Mouse (Mus musculus) MEL (cell line): ENCODE results near the gene Pcif1. TPM values are rescaled to one million over a fixed set of nuclear protein-coding genes. Genes with fewer than 3 reads are reported as not detected.
A peak's percentile ranks its signal among the peaks of the same experiment; 100 is the strongest.

ENCODE experiments used
- DNase-seq: peaks from one replicate; pipeline ENCODE4 v3.0.0; 2011; ENCODE audit warnings: low read depth, low spot score
- H3K27ac ChIP-seq: 2 replicates; pipeline ENCODE4 v1.5.1; 2012; ENCODE audit warnings: low read depth, mild to moderate bottlenecking, control low read depth, low read length, moderate library complexity; ENCODE audit not compliant: control insufficient read depth
- H3K27me3 ChIP-seq, 2 experiments: fragments of 150-350 bp in 1 of 2; sonication (generic) in 1 of 2; 2 replicates each; pipeline ENCODE4 v1.6.1; 2012; ENCODE audit warnings: low read length in 2 of 2, mild to moderate bottlenecking in 2 of 2, improper control_type of control experiment in 1 of 2, moderate library complexity in 1 of 2; ENCODE audit not compliant: insufficient read depth in 2 of 2, control insufficient read depth in 1 of 2
- H3K36me3 ChIP-seq, 2 experiments: 2 replicates each; pipeline ENCODE4 v1.6.1; 2012 to 2014; ENCODE audit warnings: low read length in 2 of 2, improper control_type of control experiment in 1 of 2, inconsistent platforms in 1 of 2, mild to moderate bottlenecking in 1 of 2; ENCODE audit not compliant: insufficient read depth in 2 of 2, control insufficient read depth in 1 of 2
- H3K4me1 ChIP-seq, 2 experiments: fragments of 150-350 bp in 1 of 2; sonication (generic) in 1 of 2; 2 replicates each; pipeline ENCODE4 v1.6.1; 2012; ENCODE audit warnings: low read length in 2 of 2, improper control_type of control experiment in 1 of 2, mild to moderate bottlenecking in 1 of 2; ENCODE audit not compliant: insufficient read depth in 2 of 2, control insufficient read depth in 1 of 2
- H3K4me3 ChIP-seq, 2 experiments: fragments of 150-350 bp in 1 of 2; sonication (generic) in 1 of 2; 2 replicates each; pipeline ENCODE4 v1.5.1; 2012; ENCODE audit warnings: low read depth in 2 of 2, low read length in 2 of 2, mild to moderate bottlenecking in 2 of 2, moderate library complexity in 2 of 2, control low read depth in 1 of 2, improper control_type of control experiment in 1 of 2; ENCODE audit not compliant: control insufficient read depth in 1 of 2, insufficient read depth in 1 of 2
- H3K79me2 ChIP-seq: 2 replicates; pipeline ENCODE4 v1.6.1; 2012; ENCODE audit warnings: mild to moderate bottlenecking, low read length, moderate library complexity; ENCODE audit not compliant: control insufficient read depth, poor library complexity, insufficient read depth
- H3K9ac ChIP-seq: 2 replicates; pipeline ENCODE4 v1.6.1; 2012; ENCODE audit warnings: low read depth, mild to moderate bottlenecking, control low read depth, low read length, moderate library complexity; ENCODE audit not compliant: control insufficient read depth, poor library complexity, severe bottlenecking
- H3K9me3 ChIP-seq: fragments of 150-350 bp; sonication (generic); replicated peaks from 2 replicates; pipeline ENCODE4 v1.6.1; 2012; ENCODE audit warnings: mild to moderate bottlenecking, low read length, improper control_type of control experiment, moderate library complexity; ENCODE audit not compliant: insufficient read depth
- BHLHE40 ChIP-seq: IDR thresholded peaks from 2 replicates; pipeline ENCODE4 v1.6.1; 2012; ENCODE audit warnings: low read depth, mild to moderate bottlenecking, inconsistent platforms, low read length, improper control_type of control experiment, borderline replicate concordance
- CTCF ChIP-seq, 3 experiments: IDR thresholded peaks in 2 of 3; conservative IDR thresholded peaks in 1 of 3; 2 replicates each; pipeline ENCODE4 v1.5.1; 2011 to 2012; ENCODE audit warnings: low read length in 3 of 3, low read depth in 2 of 3, mild to moderate bottlenecking in 2 of 3, improper control_type of control experiment in 1 of 3, inconsistent platforms in 1 of 3, mixed read lengths in 1 of 3, moderate library complexity in 1 of 3; ENCODE audit not compliant: control insufficient read depth in 1 of 3, insufficient read depth in 1 of 3, poor library complexity in 1 of 3, severe bottlenecking in 1 of 3
- E2F4 ChIP-seq: IDR thresholded peaks from 2 replicates; pipeline ENCODE4 v1.6.1; 2011; ENCODE audit warnings: low read depth, low read length, improper control_type of control experiment, borderline replicate concordance
- EP300 ChIP-seq, 2 experiments: IDR thresholded peaks; 2 replicates each; pipeline ENCODE4 v1.6.1; 2011; ENCODE audit warnings: improper control_type of control experiment in 2 of 2, low read length in 2 of 2, low read depth in 1 of 2, mild to moderate bottlenecking in 1 of 2
- ETS1 ChIP-seq: IDR thresholded peaks from 2 replicates; pipeline ENCODE4 v1.6.1; 2012; ENCODE audit warnings: low read depth, mild to moderate bottlenecking, inconsistent platforms, low read length, improper control_type of control experiment, moderate library complexity
- GABPA ChIP-seq: IDR thresholded peaks from 2 replicates; pipeline ENCODE4 v1.6.1; 2012; ENCODE audit warnings: low read depth, mild to moderate bottlenecking, inconsistent platforms, low read length, improper control_type of control experiment, moderate library complexity
- MYB ChIP-seq: IDR thresholded peaks from 2 replicates; pipeline ENCODE4 v1.6.1; 2011; ENCODE audit warnings: mild to moderate bottlenecking, low read depth, low read length, improper control_type of control experiment
- POLR2A ChIP-seq, 2 experiments: IDR thresholded peaks; 2 replicates each; pipeline ENCODE4 v1.6.1; 2011 to 2012; ENCODE audit warnings: low read length in 2 of 2, mild to moderate bottlenecking in 2 of 2, control low read depth in 1 of 2, improper control_type of control experiment in 1 of 2, low read depth in 1 of 2, moderate library complexity in 1 of 2; ENCODE audit not compliant: control insufficient read depth in 1 of 2, insufficient read depth in 1 of 2, poor library complexity in 1 of 2
- POLR2AphosphoS2 ChIP-seq: IDR thresholded peaks from 2 replicates; pipeline ENCODE4 v1.6.1; 2011; ENCODE audit warnings: low read length, improper control_type of control experiment
- TAL1 ChIP-seq: IDR thresholded peaks from 2 replicates; pipeline ENCODE4 v1.6.1; 2012; ENCODE audit warnings: mild to moderate bottlenecking, inconsistent platforms, low read length, moderate library complexity, mixed read lengths
- TBP ChIP-seq: IDR thresholded peaks from 2 replicates; pipeline ENCODE4 v1.8.0; 2011; ENCODE audit warnings: low read depth, low read length, improper control_type of control experiment
- TCF12 ChIP-seq: IDR thresholded peaks from 2 replicates; pipeline ENCODE4 v1.6.1; 2014; ENCODE audit warnings: low read depth, mild to moderate bottlenecking, inconsistent platforms, low read length, improper control_type of control experiment, moderate library complexity
- USF2 ChIP-seq, 2 experiments: IDR thresholded peaks; 2 replicates each; pipeline ENCODE4 v1.6.1; 2011 to 2012; ENCODE audit warnings: improper control_type of control experiment in 2 of 2, low read length in 2 of 2, borderline replicate concordance in 1 of 2, inconsistent platforms in 1 of 2, low read depth in 1 of 2, mild to moderate bottlenecking in 1 of 2; ENCODE audit not compliant: insufficient read depth in 1 of 2
- ZKSCAN1 ChIP-seq: IDR thresholded peaks from 2 replicates; pipeline ENCODE4 v1.6.1; 2012; ENCODE audit warnings: low read depth, mild to moderate bottlenecking, inconsistent platforms, low read length, improper control_type of control experiment, moderate library complexity
- ZNF384 ChIP-seq: IDR thresholded peaks from 2 replicates; pipeline ENCODE4 v1.6.1; 2012; ENCODE audit warnings: low read depth, mild to moderate bottlenecking, inconsistent platforms, low read length, improper control_type of control experiment
- polyA plus RNA-seq, 2 experiments: library from polyadenylated mRNA; stranded (reverse) in 1 of 2; unstranded in 1 of 2; fragments of >175 nt in 1 of 2; fragments of >200 nt in 1 of 2; gene quantifications; 2 replicates each; pipeline versions ENCODE4 v1.2.1 to v1.2.4; 2012; ENCODE audit warnings: low replicate concordance in 2 of 2, low read depth in 1 of 2; ENCODE audit not compliant: insufficient read length in 2 of 2, insufficient read depth in 1 of 2, missing spikeins in 1 of 2
- total RNA-seq: library from RNA; depleted of rRNA; stranded (reverse); fragments of 300-350 nt; gene quantifications from 2 replicates; pipeline ENCODE4 v1.2.3, GENCODE M21; 2012

Pcif1 gene
- total and polyA plus RNA-seq, 3 experiments: 46.8 to 118 TPM; not detected in 1

DNA sequence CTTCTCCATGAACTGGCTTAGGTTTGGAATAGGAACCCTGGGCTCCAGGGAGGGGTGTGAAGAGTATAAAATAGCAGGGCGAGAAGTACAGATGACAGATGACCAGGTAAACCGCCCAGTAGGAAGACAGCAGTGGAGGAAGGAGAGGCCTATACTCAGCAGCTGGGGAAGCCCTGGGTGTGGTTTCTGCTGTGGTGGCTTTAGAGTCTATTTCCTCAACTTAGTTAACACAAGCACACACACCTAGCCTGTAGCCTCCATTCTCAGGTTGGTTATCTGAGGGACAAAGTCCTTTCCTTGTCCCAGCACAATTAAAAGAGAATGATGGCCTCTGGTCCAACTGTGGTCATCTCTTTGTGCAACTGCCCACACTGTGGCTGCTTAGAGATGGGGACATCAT, 10.9 kb downstream of the Pcif1 start:
- H3K79me2 ChIP-seq: no peaks in the 10 kb centered on the region
- no peaks in the 10 kb centered on the region for H3K9me3 ChIP-seq
- H3K27me3 ChIP-seq: no peaks in the 10 kb centered on the region
- no peak overlapping the region for H3K4me3 ChIP-seq
- H3K36me3 ChIP-seq: no peaks in the 10 kb centered on the region; a peak in 2 of 4 replicates
- no peaks in the 10 kb centered on the region for H3K4me1 ChIP-seq
- H3K9ac ChIP-seq: no peak overlapping the region
- no peak overlapping the region for H3K27ac ChIP-seq
- no peak for DNase-seq
- no peak for TF ChIP-seq TCF12

GRCm38 (mm10) chr2:164890411-164891049, 11.4 kb downstream of the Pcif1 start:
- Histone ChIP-seq H3K9ac (no peak overlapping the region), H3K36me3 (no peaks in the 10 kb centered on the region; a peak in 2 of 4 replicates), H3K4me3 (no peak overlapping the region), H3K9me3 (no peaks in the 10 kb centered on the region), H3K27ac (no peak overlapping the region), H3K4me1 (no peaks in the 10 kb centered on the region), H3K79me2 (no peaks in the 10 kb centered on the region), H3K27me3 (no peaks in the 10 kb centered on the region)
- no peak for DNase-seq
- no peak for TF ChIP-seq CTCF (IDR thresholded peaks at IDR 0.05 in 2 of 3, conservative IDR thresholded peaks at IDR 0.05 in 1 of 3; ENCODE audit: control insufficient read depth in 1 of 3, insufficient read depth in 1 of 3, low read depth in 2 of 3, low read length in 3 of 3, poor library complexity in 1 of 3, severe bottlenecking in 1 of 3)
- no peak for TF ChIP-seq EP300 (IDR thresholded peaks at IDR 0.05; ENCODE audit: low read depth in 1 of 2, low read length in 2 of 2)
- TF ChIP-seq BHLHE40: no peak
- no peak for TF ChIP-seq TAL1
- TF ChIP-seq POLR2A (IDR thresholded peaks at IDR 0.05; ENCODE audit: control insufficient read depth in 1 of 2, insufficient read depth in 1 of 2, low read depth in 1 of 2, low read length in 2 of 2, poor library complexity in 1 of 2): no peak
- TF ChIP-seq POLR2AphosphoS2: no peak
- TF ChIP-seq USF2 (IDR thresholded peaks at IDR 0.05; ENCODE audit: borderline replicate concordance in 1 of 2, insufficient read depth in 1 of 2, low read depth in 1 of 2, low read length in 2 of 2): no peak
- no peak for TF ChIP-seq ZNF384
- TF ChIP-seq, all 39 proteins: peak for 0

GRCm38 (mm10) chr2:164891056-164891834, 12.1 kb downstream of the Pcif1 start:
- TF ChIP-seq TBP (no peak), POLR2A (IDR thresholded peaks at IDR 0.05; ENCODE audit: control insufficient read depth in 1 of 2, insufficient read depth in 1 of 2, low read depth in 1 of 2, low read length in 2 of 2, poor library complexity in 1 of 2) (0 out of 4 replicates have a peak, but pooled peaks of 1 of the 2 experiments have one; percentile 5), ETS1 (no peak), E2F4 (no peak), MYB (no peak), POLR2AphosphoS2 (no peak; the same call in 1 of the 2 replicates), ZKSCAN1 (no peak), GABPA (no peak)
- TF ChIP-seq, all 39 proteins: peak for 1
- H3K4me3 ChIP-seq: no peak overlapping the region
- H3K4me1 ChIP-seq: no peaks in the 10 kb centered on the region
- no peak overlapping the region for H3K27ac ChIP-seq
- no peaks in the 10 kb centered on the region for H3K79me2 ChIP-seq
- H3K27me3 ChIP-seq: no peaks in the 10 kb centered on the region
- no peaks in the 10 kb centered on the region; a peak in 2 of 4 replicates for H3K36me3 ChIP-seq
- no peak for DNase-seq
- no peak overlapping the region for H3K9ac ChIP-seq
- no peaks in the 10 kb centered on the region for H3K9me3 ChIP-seq
